Mouse (Mus musculus) lung, postnatal 25 days (tissue): ENCODE results near the gene Dnah11.
A peak's percentile ranks its signal among the peaks of the same experiment; 100 is the strongest.
"Not testable (repeated sequence)": the region's sequence is repeated elsewhere in the genome, so short reads cannot be mapped to it uniquely, and the experiment has no call there.

Experiments used
- DNase-seq: peaks from one replicate; pipeline ENCODE4 v3.0.0; 2022; ENCODE audit warnings: low spot score

Gene Dnah11

DNA sequence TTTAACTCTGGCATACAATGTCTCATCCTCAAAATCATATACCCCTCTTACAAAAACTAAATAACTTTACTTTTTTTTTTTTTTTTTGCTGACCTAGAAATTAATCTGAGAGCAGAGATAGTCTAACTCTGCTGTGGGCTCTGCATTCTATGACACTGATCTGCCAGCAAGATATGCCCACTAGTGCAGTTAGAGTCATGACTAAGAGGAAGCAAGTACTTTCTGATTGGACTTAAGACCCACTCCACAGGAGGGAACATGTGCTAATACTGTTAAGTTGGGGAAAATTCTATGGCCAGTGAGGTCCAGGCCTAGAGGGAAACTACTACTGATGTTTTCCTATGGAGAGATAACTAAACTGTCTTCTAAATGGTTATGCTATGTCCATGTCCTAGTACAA, 225.1 kb downstream of the Dnah11 start:
- no peak for DNase-seq

DNA sequence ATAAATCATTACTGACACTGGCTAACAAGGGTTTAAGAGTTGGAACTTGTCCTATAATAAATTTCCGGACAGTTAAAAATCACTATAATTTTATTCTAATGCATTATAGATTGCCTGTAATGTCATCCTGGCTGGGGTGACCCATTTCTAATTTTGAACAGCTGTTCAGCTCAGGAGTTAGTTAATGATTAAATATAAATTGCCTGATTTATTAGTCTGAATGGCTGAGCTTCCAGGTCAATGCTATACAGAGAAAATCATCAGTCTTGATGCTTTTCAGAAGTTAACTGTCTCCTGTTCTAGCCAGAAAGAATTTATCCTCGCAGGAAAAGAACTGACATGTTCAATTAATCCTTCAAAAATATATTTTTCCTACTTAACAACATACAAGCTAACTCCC, 236.1 kb downstream of the Dnah11 start:
- no peak for DNase-seq

- no peak for DNase-seq
These were observed 239.6 kb downstream of the Dnah11 start for GRCm38 (mm10) chr12:117959213-117959612.

- no peak for DNase-seq
These were observed 251.8 kb downstream of the Dnah11 start for GRCm38 (mm10) chr12:117946823-117947704.

- peak; percentile 7 for DNase-seq
These were observed 256.9 kb downstream of the Dnah11 start for GRCm38 (mm10) chr12:117941947-117942346.

DNA sequence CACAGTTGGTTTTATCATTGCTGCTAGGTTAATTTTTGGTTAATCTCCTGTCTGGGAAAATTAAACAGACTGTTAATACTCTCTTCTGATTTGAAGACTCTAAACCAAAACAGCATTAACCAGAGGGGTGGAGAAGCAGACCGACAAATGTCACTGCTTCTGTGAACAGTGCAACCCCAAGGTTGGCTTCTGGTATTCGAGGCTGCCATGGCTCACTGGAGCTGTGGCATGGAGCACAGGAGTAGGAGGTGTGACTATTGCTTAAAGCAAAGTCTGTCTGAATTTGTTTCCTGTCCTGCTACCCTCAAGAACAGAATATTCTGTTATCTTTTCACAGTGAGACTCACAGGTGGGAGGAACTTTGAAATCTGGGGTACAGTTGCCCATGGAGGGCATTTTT, 260.6 kb downstream of the Dnah11 start:
- DNase-seq: no peak

DNA sequence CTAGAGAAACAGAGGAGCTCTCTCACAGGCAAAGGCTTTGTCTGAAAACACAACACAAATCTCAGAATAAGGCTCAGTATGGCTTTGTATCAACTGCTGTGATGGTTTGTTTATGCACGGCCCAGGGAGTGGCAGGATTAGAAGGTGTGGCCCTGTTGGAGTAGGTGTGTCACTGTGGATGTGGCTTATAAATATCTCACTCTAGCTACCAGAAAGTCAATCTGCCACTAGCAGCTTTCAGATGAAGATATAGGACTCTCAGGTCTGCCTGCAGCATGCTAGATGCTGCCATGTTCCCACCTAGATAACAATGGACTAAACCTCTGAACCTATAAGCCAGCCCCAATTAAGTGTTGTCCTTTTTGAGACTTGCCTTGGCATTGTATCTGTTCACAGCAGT, 266.8 kb downstream of the Dnah11 start:
- DNase-seq: no peak

- DNase-seq: no peak
These were observed 269.1 kb downstream of the Dnah11 start for GRCm38 (mm10) chr12:117929768-117930167.

DNA sequence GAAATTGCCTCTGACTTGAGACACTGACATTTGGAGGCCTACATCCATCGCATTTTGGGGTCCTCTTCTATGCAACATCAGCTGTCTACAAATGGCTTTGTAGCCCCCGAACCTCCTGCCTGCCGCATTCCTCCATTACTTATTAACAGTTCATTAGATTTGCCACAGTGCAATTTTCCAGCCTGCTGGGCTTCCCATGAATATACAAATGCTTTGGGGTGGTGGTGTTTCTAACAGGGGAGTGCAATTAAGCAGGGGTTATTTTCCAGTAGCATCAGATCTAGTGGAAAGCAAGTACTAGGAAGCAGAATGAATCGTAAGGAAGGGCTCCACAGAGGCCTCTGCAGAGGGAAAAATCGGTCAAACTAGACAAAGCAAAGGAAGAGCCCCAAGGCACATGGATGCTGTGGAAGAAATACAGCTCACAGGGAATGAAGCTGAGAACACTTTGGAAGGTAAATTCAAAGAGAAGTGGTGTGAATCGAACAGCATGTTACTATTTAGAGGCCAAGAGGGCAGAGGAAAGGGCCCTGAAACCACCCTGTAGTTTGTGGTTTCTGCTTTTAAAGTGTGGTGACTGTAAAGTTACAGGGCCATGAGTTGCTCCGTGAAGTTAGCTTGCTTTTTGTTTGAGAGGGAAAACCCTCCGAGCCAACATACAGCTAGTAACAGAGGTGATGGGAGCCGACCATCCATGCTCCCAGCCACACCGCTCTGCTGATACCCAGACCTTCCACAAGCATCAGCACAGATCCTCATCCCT, 282.8 kb downstream of the Dnah11 start:
- DNase-seq: no peak

- no peak for DNase-seq
These were observed 284.1 kb downstream of the Dnah11 start for GRCm38 (mm10) chr12:117914613-117915245.

DNA sequence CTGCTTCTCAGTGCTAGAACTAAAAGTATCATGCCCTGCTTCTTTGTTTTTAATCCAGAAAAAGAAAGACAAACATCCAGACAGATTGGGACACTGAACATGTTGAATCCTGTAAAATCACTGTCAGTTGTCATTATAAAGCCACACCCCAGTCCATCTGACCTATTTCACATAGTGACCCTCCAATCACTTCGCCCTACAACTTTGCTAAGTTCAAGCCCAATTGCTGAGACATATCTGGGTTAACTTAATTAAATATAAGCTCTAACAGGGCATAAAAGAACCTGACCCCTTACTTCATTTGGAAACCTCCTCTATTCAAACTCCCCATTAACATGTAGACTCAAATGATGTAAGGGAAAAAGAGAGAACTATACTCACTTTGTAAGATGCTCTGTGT, 287.4 kb downstream of the Dnah11 start:
- no peak for DNase-seq

DNA sequence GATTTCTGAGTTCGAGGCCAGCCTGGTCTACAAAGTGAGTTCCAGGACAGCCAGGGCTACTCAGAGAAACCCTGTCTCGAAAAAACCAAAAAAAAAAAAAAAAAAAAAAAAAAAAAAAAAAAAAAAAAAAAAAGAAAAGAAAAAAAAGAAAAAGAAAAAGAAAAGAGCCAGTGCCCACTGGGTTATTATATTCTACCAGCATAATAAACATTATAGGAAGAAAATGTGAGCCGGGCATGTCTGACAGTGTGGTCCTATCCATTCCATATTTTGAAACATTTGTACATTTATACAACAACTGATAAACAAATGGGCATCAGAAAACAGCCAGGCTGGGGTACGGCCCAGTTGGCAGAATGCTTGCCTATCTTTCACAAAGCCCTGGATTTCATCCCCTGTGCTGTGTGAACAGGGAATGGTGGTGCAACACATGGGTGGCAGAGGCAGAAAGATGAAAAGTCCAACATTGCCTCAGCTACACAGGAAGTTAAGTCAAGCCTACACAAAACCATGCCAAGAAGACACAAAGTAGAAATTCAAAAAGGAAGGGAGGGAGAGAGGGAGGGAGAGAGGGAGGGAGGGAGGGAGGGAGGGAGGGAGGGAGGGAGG, 293.5 kb downstream of the Dnah11 start:
- DNase-seq: not testable (repeated sequence)

- no peak for DNase-seq
These were observed 295.2 kb downstream of the Dnah11 start for GRCm38 (mm10) chr12:117903671-117904070.

DNA sequence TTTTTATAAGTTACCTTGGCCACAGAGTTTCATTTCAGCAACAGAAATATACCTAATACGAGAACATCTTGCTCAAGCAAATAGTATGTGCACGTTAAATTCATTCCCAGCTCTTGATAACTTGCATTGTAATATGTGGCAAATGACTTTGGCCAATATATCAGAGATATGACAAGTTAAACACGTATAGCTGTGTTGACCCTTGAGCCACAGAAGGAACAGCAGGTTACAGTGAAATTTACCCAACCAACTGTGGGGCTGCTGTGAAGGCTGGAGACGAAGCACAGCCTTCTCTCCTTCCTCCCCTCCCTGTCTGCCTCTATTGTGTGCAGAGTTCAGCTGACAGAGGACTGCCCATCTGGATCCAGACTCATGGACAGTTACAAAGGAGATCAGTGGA, 297.5 kb downstream of the Dnah11 start:
- not testable (repeated sequence) for DNase-seq

GRCm38 (mm10) chr12:117900798-117901197, 298.0 kb downstream of the Dnah11 start:
- not testable (repeated sequence) for DNase-seq

GRCm38 (mm10) chr12:117887422-117887821, 311.4 kb downstream of the Dnah11 start:
- no peak for DNase-seq

DNA sequence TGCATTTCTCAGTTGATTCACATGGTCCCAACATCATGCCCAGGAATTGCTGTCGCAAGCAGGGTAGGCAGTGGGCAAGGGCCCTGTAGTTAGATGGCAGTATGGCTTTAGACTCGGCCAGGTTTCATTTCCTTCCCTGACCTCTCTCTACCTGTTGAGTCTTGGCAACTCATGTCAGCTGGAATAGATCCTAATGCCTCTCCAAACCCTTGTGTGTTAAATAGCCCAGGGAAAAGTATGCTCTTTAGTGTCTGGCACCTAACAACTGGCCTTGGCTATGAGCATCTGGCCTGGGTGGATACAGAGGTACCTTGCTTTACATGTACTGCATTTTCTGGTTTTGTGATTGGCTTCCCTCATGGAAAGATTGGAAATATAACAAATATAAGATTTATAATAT, 314.2 kb downstream of the Dnah11 start:
- DNase-seq: no peak

- DNase-seq: no peak
These were observed 320.5 kb downstream of the Dnah11 start for GRCm38 (mm10) chr12:117878341-117878740.

GRCm38 (mm10) chr12:117872265-117872664, 326.6 kb downstream of the Dnah11 start:
- no peak for DNase-seq

DNA sequence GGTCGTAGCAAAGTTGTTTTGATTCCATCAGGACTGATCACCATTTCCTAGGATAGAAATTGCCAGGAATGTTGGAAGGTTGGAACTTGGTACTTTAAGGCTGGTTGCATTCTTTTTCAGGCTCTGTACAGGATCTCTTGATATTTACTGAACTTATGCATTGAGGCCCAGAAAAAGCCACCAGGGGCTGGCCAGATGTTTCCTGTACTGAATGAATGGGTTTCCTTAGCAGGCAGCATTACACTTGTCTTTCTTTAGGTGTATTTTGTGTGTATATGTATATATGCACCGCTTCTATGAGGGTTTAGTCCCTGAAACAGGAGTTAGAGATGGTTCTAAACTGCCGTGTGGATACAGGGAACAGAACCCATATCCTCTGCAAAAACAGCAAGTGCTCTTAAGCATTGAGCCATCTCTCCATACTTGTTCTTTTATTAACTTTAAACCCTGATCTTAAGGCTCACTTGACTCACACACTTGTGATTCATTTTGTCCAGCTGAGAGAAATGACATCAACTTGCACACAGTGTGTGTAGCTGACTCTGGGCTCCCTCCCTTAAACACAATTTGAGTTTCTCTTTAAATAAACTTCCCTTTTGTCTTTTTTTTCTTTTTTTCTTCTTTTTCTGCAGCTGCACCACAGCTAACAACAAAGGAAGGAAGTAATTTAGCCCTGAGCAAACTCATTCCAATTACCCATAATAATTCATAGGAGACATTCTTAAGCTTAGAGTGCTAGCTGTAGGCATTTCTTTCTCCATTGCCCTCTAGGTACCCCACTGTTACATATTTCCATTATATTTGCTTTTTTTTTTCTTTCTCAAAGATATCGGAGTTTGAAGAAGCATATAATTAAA, 330.9 kb downstream of the Dnah11 start:
- no peak for DNase-seq

DNA sequence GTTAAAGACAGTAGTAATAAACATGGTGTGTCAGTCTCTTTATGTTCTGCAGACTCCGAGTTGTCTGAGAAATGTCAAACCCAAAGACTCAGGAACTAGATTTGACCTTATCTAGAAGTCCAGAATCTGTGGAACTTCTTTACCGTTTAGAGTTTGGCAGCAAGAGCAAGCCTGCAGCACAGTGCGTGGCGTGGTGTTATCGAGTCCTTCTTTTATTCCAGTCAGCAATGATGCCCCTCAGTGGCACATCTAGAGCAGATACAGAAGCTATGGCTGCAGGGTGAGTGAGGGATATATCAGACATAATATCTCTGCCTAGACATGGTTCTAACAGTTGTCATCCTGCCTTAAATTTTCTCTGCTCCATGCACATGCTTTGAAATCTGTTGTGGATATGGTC, 336.2 kb downstream of the Dnah11 start:
- no peak for DNase-seq
